Mouse (Mus musculus): Measurements from ENCODE around the gene Sema3e.

Sema3e gene

GRCm38 (mm10) chr5:14206794-14207193 is 181.7 kb downstream of the Sema3e start:
- DNase-seq (ENCODE audit: low read depth, low spot score) = no peak

DNA sequence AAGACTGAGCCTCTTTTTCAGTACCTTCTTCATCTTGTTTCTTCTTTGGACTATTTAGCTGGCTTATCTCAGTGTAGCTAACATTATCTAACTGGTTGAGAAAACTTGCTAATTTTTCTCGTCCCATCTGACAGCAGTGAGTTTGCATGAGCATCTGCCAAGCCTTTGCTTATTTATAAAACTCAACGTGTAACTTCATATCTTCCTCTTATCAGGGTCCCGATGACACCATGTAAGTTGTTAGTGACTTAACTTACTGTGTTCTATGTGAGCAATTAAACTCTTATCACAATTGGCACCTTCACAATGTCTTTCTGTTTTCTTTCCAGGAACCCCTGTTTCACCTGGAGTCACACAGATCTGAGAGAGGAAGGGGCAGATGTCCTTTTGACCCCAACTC is 184.9 kb downstream of the Sema3e start:
- no peak for DNase-seq (ENCODE audit: low read depth, low spot score)

GRCm38 (mm10) chr5:14216211-14216610 is 191.1 kb downstream of the Sema3e start:
- no peak for DNase-seq (ENCODE audit: low read depth, low spot score)

DNA sequence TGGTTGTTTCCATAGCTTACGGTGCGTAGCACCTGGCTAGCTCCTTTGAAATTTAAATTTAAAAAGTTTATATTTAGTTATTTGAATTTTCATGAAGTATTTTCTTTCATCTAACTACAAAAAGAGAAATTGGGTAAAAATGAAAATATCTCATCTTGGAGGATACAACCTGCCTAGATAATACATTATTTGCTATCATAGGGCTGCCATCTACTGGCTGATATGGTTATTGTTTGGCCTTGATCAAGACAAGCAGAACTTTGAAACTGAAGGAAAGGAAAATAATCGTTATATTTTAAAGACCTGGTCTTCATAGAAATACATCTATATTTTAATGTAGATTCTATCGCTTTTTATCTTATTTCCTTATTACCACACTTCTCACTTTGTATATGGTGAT is 193.6 kb downstream of the Sema3e start:
- DNase-seq (ENCODE audit: low read depth, low spot score) = peak; percentile 4

DNA sequence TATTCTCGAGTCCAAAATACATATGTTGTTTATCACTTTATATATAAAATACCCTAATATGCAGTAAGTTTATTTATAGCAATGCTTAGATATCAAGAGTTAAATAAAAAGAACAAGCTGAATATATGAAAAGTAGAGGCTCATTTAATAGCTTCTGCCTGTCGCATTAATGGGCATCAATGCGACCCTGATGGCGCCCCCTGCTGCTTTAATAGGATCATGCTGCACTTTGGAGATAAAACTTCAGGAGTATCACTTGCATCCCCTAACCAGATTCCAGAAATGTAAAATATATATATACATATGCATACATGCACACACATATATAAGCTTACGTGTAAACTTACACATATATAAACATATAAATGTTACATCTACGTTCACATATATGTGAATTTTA is 199.4 kb downstream of the Sema3e start:
- DNase-seq (ENCODE audit: low read depth, low spot score) = peak; percentile 10

GRCm38 (mm10) chr5:14231027-14231426 is 206.0 kb downstream of the Sema3e start:
- DNase-seq (ENCODE audit: low read depth, low spot score) = no peak

- DNase-seq (ENCODE audit: low read depth, low spot score) = peak; percentile 76
These were observed 227.5 kb downstream of the Sema3e start for GRCm38 (mm10) chr5:14252583-14252982.

DNA sequence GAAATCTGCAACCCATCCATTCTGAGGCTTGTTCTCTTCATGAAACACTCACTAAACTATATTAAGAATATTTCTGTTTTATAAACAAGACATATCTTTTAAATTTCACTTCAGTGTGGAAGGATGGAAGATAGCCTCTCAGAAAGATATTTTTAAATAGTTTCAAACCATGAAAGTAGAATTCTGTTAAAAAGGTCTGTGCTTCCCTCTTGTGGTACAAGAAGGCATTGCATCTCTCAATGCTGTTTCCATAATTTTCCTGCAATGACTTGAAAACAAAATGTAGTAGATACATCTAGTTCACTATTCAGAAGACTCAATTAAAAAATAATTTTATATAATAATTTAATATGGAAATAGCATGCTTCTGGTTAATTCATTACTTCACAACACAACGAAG is 228.3 kb downstream of the Sema3e start:
- DNase-seq (ENCODE audit: low read depth, low spot score) = peak; percentile 42

DNA sequence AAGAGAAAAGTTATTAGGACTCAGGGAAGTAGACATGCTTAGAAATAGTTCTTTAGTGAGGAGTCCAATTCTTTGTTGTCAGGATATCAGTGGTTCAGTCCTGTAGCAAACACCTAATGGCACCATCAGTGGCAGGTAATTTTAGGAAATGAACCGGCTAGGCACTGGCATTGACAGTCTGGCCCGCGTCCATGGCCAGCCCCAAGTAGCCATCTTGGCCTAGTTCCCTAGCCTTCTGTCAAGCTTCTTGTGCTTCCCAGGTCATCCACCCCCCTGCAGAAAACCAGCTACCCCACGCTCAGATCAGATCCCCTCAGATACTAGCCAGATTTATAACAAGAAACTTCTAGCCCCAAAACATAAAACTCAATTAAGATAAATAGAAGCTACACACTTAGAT is 235.1 kb downstream of the Sema3e start:
- no peak for DNase-seq (ENCODE audit: low read depth, low spot score)

DNA sequence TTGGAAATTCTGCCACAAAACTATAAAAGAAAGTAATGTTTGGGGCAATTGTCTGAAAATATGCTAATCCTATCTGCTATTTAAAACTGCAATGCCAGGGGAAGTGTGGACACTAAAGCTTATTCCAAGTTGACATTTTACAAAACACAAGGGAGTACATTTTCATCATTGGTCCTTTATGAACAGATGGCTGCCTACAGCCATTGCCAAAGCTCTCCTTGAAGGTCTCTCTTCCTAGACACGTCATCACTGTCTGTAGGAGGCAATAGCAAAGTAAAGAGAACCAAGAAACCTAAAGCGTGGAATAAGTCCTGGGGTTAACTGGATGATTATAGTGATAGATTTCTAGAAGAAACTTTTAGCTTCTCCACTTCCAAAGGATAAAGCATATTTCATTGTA is 242.3 kb downstream of the Sema3e start:
- DNase-seq (ENCODE audit: low read depth, low spot score) = no peak

Data from R1 (cell line).